Mouse (Mus musculus) embryo, embryonic 10.5 days (tissue): ENCODE results near the gene Grap2.

Experiments used
- DNase-seq: peaks from one replicate; pipeline ENCODE4 v3.0.0-alpha.2; 2015; ENCODE audit warnings: low spot score

The Grap2 gene

DNA sequence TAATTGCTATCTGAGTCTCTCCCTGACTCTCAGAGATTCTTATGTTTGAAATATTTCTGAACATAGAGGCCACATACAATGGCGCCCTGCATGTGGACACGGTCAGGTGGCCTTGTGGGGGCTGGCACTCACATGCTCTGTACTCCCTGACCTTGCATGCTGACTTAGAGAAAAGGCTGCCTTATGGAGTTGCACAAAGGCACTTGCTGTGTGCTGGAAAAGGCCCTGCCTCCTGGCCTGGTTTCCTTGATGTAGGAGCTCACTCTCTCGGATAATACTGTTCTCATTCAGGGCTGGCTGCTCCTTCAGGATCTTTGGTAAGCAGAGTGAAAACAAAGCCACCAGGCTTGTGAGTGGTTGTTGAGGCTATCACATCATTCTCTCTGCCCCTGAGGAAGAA is 111.6 kb downstream of the Grap2 start:
- no peak for DNase-seq

DNA sequence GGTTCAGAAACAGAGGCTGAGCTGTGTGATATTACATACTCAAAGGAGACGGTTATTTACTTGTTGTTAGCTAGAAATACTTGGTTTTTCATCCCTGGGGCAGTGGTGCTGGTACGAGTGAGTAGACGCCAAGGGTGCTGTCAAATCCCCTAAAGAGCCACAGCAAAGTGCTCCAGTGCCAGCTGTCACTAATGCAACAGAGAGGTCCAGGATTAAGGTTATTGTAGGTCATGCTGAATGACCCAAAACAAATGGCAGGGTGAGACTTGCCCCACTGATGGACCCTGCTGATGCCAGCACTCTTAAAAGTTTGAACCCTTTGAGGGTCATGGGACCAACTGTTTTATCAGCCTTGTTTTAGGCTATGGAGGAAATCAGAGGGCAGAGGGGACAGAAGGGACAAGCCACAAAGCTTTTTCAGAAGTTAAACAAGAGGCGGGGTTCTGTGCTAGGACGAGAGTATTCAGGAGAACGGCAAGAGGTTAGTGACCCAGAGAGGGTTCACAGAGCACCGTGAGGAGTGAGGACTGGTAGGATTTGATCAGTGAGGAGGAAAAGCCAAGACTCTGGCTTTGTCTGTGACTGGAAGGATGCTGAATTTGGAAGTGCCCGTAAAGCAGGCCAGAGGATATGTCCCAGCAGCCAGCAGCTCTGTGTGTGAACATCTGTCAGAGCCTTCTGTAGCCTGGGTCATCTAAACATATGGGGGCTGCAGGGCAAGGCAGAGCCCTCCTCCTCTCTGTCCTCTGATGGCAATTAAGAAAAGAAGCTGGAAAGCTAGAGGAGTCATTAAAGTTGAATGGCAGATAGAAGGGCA is 112.6 kb downstream of the Grap2 start:
- DNase-seq = peak; percentile 47

DNA sequence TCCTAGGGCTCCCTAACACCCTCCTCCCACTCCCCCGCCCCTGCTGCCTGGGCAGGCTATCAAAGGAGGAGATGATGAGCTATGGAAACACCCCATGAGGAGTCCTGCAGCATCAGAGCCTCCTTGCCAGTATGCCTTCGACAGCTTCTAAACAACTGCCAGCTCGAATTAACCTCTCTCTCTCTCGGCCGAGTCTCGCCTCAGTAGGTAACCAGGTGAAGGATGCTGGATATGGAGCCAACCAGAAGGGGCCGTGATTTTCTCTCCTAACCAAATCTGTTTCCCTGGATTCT is 113.2 kb downstream of the Grap2 start:
- DNase-seq = no peak

DNA sequence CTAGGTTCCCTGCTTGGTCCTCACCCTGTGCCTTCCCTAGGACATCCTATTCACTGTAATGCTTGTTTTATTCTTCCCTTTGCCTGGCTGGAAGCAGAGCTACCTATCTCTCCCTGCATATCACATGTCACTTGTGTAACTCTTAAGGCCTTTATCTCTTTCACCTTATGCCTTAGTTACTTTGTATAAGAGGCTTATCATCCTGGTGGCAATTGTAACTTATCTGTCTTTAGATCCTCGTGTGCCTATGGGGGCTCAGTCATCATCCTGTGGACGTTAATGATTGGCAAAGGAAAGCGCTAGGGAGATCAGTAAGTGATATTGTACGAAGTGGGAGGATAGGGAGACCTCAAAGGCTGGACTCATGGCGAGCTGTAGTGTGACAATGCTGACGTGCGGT is 116.1 kb downstream of the Grap2 start:
- no peak for DNase-seq

DNA sequence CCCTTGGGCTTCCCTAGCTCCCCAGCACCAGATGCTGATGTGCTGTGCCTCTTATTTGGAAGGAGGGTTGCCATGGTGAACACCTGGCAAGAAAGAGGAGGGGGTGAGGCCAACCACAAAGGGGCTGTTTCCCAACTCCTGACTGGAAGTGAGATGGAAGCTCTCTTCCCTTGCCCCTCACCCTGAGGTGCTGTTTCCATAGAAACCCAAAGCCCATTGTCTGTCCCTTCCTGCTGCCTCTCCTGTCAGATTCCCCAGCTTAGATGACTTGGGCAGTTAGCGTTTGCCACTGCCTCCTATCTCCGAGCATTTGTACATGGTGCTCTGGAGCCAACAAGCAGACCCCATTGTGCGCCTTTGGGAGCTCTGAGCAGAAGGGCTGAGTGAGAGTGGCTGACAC is 121.1 kb downstream of the Grap2 start:
- no peak for DNase-seq

DNA sequence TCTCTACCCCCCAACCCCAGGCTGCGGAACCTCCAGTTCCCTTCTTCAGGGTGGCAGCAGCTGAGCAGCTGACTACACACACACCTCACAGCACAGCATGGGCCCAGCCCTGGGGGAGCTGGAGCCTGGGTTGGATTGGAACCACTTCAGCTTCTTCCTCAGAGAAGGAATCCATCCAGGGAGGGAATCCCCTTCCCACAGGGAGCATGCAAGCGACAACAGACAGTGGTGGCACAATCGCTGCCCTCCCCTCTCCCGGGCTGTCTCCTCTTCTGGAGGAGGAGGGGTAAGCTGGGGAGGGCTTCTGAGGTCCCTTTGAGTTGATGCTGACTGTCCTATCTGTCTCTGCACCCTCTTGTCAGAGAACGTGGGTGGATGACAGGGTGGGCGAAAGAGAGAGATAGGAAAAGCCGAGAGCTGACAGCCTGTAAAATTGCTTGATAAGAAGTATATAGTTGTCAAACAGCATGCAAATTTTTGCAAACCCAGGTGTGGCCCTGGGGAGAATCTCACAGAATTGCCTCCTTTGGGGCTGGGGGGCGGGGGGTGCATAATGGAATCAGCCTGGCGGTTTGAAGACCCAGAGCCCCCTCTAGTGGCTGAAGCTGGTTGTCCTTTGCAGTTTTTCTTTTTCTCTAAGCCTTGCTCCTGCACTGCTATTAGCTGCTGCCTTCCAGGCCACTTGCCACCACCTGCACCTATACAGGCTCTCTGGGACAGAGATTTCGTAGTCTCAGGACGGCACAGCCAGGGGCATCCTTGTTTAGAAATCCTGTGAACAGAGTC is 121.9 kb downstream of the Grap2 start:
- peak; percentile 79 for DNase-seq

DNA sequence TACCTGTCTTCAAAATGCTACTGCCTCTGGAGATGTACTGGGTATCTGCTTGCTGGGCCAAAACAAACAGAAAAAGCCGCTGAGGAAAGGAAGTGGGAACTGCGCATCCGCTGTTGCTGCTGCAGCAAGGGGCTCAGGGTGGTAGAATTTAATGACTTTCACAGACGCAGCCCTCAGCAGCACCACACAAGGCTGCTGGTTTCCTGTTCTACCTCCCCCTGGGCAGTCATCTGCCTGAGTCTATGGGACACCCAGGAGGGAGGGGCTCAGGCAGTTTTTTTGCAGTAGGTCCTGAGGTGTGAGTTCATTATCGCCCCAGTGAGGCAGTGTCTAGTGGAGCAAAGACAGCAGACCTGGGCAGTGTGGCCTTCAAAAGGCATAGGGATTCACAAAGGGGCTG is 125.2 kb downstream of the Grap2 start:
- no peak for DNase-seq

DNA sequence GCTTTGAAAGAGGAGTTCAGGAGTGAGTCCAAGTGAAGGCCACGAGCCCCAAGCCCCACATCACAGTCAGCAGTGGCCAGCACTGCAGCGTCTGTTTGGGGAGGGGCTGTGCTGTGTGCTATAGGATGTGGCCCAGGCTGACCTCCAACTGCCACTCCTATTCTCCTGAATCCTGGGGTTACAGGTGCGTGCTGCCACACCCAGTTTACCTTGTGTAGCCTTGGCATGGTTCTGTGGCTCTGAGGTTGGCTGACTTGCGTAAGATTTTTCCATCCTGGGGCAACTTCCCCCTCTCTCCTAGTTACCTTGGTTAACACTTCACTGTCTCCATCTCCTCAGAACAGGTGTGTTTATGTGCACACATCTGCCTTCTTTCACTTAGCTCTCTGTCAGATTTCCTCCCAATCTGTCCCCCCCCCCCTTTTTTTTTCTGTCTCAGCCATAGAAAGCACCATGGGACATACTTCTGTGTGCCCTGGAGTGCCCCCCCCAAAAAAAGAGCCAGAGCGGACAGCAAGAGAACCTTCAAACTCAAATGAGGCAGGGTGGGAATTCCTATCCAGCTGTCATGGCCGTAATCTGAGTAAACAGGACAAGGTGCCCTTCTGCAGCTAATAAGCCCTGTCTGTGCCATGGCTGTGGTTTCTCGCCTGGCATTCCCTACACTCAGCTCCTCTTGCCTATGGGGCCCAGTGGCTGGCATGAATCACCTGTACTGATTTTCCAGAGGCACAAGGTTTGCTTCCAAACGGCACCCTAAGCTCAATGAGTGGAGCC is 129.3 kb downstream of the Grap2 start:
- no peak for DNase-seq
